Mouse (Mus musculus) CH12.LX (cell line): ENCODE measurements at regions not wholly inside any gene's neighbourhood (a gene's known extent, or its start where the extent isn't known, plus 50 kb on each side); places are given as distances from the start of the nearest gene placed in this dataset.

ENCODE experiments used
- DNase-seq: peaks from one replicate; pipeline ENCODE4 v3.0.0-alpha.2; 2013; ENCODE audit errors: extremely low read depth
- H3K27ac ChIP-seq: 2 replicates; pipeline ENCODE4 v1.5.1; 2012; ENCODE audit warnings: low read depth, mild to moderate bottlenecking, control low read depth, moderate library complexity; ENCODE audit not compliant: insufficient read depth
- H3K27me3 ChIP-seq: replicated peaks from 2 replicates; pipeline ENCODE3; 2012; ENCODE audit warnings: inconsistent platforms
- H3K36me3 ChIP-seq, 2 experiments: replicated peaks in 1 of 2; 2 replicates each; pipeline versions ENCODE3 to v1.6.1; 2012; ENCODE audit warnings: inconsistent platforms in 1 of 2, low read length in 1 of 2, mild to moderate bottlenecking in 1 of 2, mixed read lengths in 1 of 2, moderate library complexity in 1 of 2; ENCODE audit not compliant: control insufficient read depth in 1 of 2, insufficient read depth in 1 of 2
- H3K4me1 ChIP-seq, 2 experiments: 2 replicates each; pipeline ENCODE4 v1.6.1; 2012; ENCODE audit warnings: inconsistent platforms in 1 of 2, moderate library complexity in 1 of 2; ENCODE audit not compliant: insufficient read depth in 2 of 2, control insufficient read depth in 1 of 2
- H3K4me2 ChIP-seq: 2 replicates; pipeline ENCODE4 v1.6.1; 2012; ENCODE audit warnings: low read depth, mild to moderate bottlenecking, control low read depth; ENCODE audit not compliant: poor library complexity, insufficient read depth, severe bottlenecking
- H3K4me3 ChIP-seq, 3 experiments: fragments of 150-350 bp in 1 of 3; sonication (generic) in 1 of 3; replicated peaks in 1 of 3; 2 replicates each; pipeline versions ENCODE3 to v1.5.1; 2011 to 2012; ENCODE audit warnings: low read depth in 2 of 3, low read length in 2 of 3, mild to moderate bottlenecking in 2 of 3, moderate library complexity in 2 of 3, control low read depth in 1 of 3, improper control_type of control experiment in 1 of 3, inconsistent platforms in 1 of 3, mixed read lengths in 1 of 3; ENCODE audit not compliant: poor library complexity in 1 of 3
- H3K79me2 ChIP-seq: replicated peaks from 2 replicates; pipeline ENCODE4 v1.6.1; 2012; ENCODE audit warnings: mild to moderate bottlenecking, moderate library complexity; ENCODE audit not compliant: control insufficient read depth, poor library complexity, insufficient read depth, severe bottlenecking; ENCODE audit errors: extremely low read depth
- H3K9ac ChIP-seq: 2 replicates; pipeline ENCODE4 v1.6.1; 2012; ENCODE audit warnings: low read depth, mild to moderate bottlenecking, control low read depth, moderate library complexity; ENCODE audit not compliant: insufficient read depth
- H3K9me3 ChIP-seq: replicated peaks from 2 replicates; pipeline ENCODE3; 2012; ENCODE audit warnings: low read length, inconsistent platforms, mixed read lengths
- BHLHE40 ChIP-seq: IDR thresholded peaks from 2 replicates; pipeline ENCODE4 v1.6.1; 2011; ENCODE audit warnings: mild to moderate bottlenecking, low read depth, low read length, improper control_type of control experiment
- CHD1 ChIP-seq: IDR thresholded peaks from 2 replicates; pipeline ENCODE4 v1.6.1; 2012; ENCODE audit warnings: low read depth, low read length, improper control_type of control experiment, inconsistent platforms
- CHD2 ChIP-seq: IDR thresholded peaks from 2 replicates; pipeline ENCODE4 v1.6.1; 2011; ENCODE audit warnings: low read length, improper control_type of control experiment
- CTCF ChIP-seq, 2 experiments: IDR thresholded peaks in 1 of 2; conservative IDR thresholded peaks in 1 of 2; 2 replicates each; pipeline ENCODE4 v1.5.1; 2011 to 2012; ENCODE audit warnings: low read depth in 2 of 2, low read length in 2 of 2, improper control_type of control experiment in 1 of 2, inconsistent platforms in 1 of 2, mild to moderate bottlenecking in 1 of 2, moderate library complexity in 1 of 2
- E2F4 ChIP-seq: IDR thresholded peaks from 2 replicates; pipeline ENCODE4 v1.6.1; 2011; ENCODE audit warnings: low read depth, low read length, improper control_type of control experiment; ENCODE audit not compliant: insufficient replicate concordance
- ELF1 ChIP-seq: IDR thresholded peaks from 2 replicates; pipeline ENCODE4 v1.6.1; 2014; ENCODE audit warnings: low read depth, mild to moderate bottlenecking, inconsistent platforms, low read length, improper control_type of control experiment
- EP300 ChIP-seq: IDR thresholded peaks from 2 replicates; pipeline ENCODE4 v1.6.1; 2011; ENCODE audit warnings: low read length, improper control_type of control experiment
- ETS1 ChIP-seq: conservative IDR thresholded peaks from 2 replicates; pipeline ENCODE4 v1.6.1; 2012; ENCODE audit warnings: low read depth, mild to moderate bottlenecking, inconsistent platforms, low read length, improper control_type of control experiment, moderate library complexity
- GABPA ChIP-seq: IDR thresholded peaks from 2 replicates; pipeline ENCODE4 v1.6.1; 2012; ENCODE audit warnings: low read depth, low read length, improper control_type of control experiment, inconsistent platforms; ENCODE audit not compliant: insufficient replicate concordance
- HCFC1 ChIP-seq: IDR thresholded peaks from 2 replicates; pipeline ENCODE4 v1.6.1; 2012; ENCODE audit warnings: low read depth, mild to moderate bottlenecking, inconsistent platforms, low read length, improper control_type of control experiment
- IRF4 ChIP-seq: IDR thresholded peaks from 2 replicates; pipeline ENCODE4 v1.6.1; 2014; ENCODE audit warnings: low read depth, mild to moderate bottlenecking, inconsistent platforms, low read length, improper control_type of control experiment
- JUN ChIP-seq: IDR thresholded peaks from 2 replicates; pipeline ENCODE4 v1.6.1; 2011; ENCODE audit warnings: low read depth, mild to moderate bottlenecking, low read length, improper control_type of control experiment, moderate library complexity; ENCODE audit not compliant: insufficient read depth
- KAT2A ChIP-seq: IDR thresholded peaks from 2 replicates; pipeline ENCODE4 v1.6.1; 2012; ENCODE audit warnings: low read length, improper control_type of control experiment, inconsistent platforms; ENCODE audit not compliant: insufficient replicate concordance
- MAFK ChIP-seq: IDR thresholded peaks from 2 replicates; pipeline ENCODE4 v1.6.1; 2011; ENCODE audit warnings: low read length, improper control_type of control experiment; ENCODE audit not compliant: insufficient replicate concordance
- MAX ChIP-seq: IDR thresholded peaks from 2 replicates; pipeline ENCODE4 v1.6.1; 2011; ENCODE audit warnings: low read length, improper control_type of control experiment
- MAZ ChIP-seq: IDR thresholded peaks from 2 replicates; pipeline ENCODE4 v1.6.1; 2012; ENCODE audit warnings: low read depth, mild to moderate bottlenecking, inconsistent platforms, low read length, improper control_type of control experiment, moderate library complexity
- MEF2A ChIP-seq: IDR thresholded peaks from 2 replicates; pipeline ENCODE4 v1.6.1; 2014; ENCODE audit warnings: low read depth, mild to moderate bottlenecking, inconsistent platforms, low read length, improper control_type of control experiment, borderline replicate concordance
- MXI1 ChIP-seq: IDR thresholded peaks from 2 replicates; pipeline ENCODE4 v1.6.1; 2011; ENCODE audit warnings: mild to moderate bottlenecking, low read depth, low read length, improper control_type of control experiment
- MYC ChIP-seq: IDR thresholded peaks from 2 replicates; pipeline ENCODE4 v1.6.1; 2011; ENCODE audit warnings: low read depth, mild to moderate bottlenecking, improper control_type of control experiment, low read length
- NELFE ChIP-seq: IDR thresholded peaks from 2 replicates; pipeline ENCODE4 v1.6.1; 2011; ENCODE audit warnings: low read depth, low read length, improper control_type of control experiment
- POLR2A ChIP-seq: IDR thresholded peaks from 2 replicates; pipeline ENCODE4 v1.6.1; 2011; ENCODE audit warnings: low read depth, mild to moderate bottlenecking, improper control_type of control experiment, low read length
- POLR2AphosphoS2 ChIP-seq: IDR thresholded peaks from 2 replicates; pipeline ENCODE4 v1.6.1; 2011; ENCODE audit warnings: low read depth, low read length, improper control_type of control experiment
- RAD21 ChIP-seq: IDR thresholded peaks from 2 replicates; pipeline ENCODE4 v1.6.1; 2011; ENCODE audit warnings: low read depth, mild to moderate bottlenecking, low read length, improper control_type of control experiment, moderate library complexity
- SIN3A ChIP-seq: IDR thresholded peaks from 2 replicates; pipeline ENCODE4 v1.6.1; 2012; ENCODE audit warnings: low read length, improper control_type of control experiment, inconsistent platforms
- SMC3 ChIP-seq: IDR thresholded peaks from 2 replicates; pipeline ENCODE4 v1.6.1; 2011; ENCODE audit warnings: low read depth, low read length, improper control_type of control experiment
- TBP ChIP-seq: conservative IDR thresholded peaks from 2 replicates; pipeline ENCODE4 v1.6.1; 2011; ENCODE audit warnings: low read depth, low read length, improper control_type of control experiment
- TCF12 ChIP-seq: IDR thresholded peaks from 2 replicates; pipeline ENCODE4 v1.6.1; 2014; ENCODE audit warnings: low read depth, mild to moderate bottlenecking, inconsistent platforms, low read length, improper control_type of control experiment
- ZC3H11A ChIP-seq: IDR thresholded peaks from 2 replicates; pipeline ENCODE4 v1.6.1; 2012; ENCODE audit warnings: low read depth, mild to moderate bottlenecking, inconsistent platforms, low read length, improper control_type of control experiment
- ZMIZ1 ChIP-seq: IDR thresholded peaks from 2 replicates; pipeline ENCODE4 v1.6.1; 2012; ENCODE audit warnings: low read depth, mild to moderate bottlenecking, inconsistent platforms, low read length, improper control_type of control experiment
- ZNF384 ChIP-seq: IDR thresholded peaks from 2 replicates; pipeline ENCODE4 v1.6.1; 2012; ENCODE audit warnings: low read depth, low read length, improper control_type of control experiment, inconsistent platforms
- dilution Hi-C: fragments of 300-500 bp; cut with MboI; formaldehyde crosslinking; loops from 2 replicates; pipeline ENCODE4 v1.14.3; 2020; ENCODE audit warnings: low sequenced_read_pairs; ENCODE audit not compliant: extremely low pct_unique_long_range_greater_than_20kb, extremely low pct_ligation_motif_present
- in situ Hi-C: fragments of 300-500 bp; cut with MboI; formaldehyde crosslinking; loops from 3 replicates; pipeline ENCODE4 v1.14.3; 2019; ENCODE audit warnings: low sequenced_read_pairs, low pct_ligation_motif_present, low pct_unique_long_range_greater_than_20kb, mixed read lengths

DNA sequence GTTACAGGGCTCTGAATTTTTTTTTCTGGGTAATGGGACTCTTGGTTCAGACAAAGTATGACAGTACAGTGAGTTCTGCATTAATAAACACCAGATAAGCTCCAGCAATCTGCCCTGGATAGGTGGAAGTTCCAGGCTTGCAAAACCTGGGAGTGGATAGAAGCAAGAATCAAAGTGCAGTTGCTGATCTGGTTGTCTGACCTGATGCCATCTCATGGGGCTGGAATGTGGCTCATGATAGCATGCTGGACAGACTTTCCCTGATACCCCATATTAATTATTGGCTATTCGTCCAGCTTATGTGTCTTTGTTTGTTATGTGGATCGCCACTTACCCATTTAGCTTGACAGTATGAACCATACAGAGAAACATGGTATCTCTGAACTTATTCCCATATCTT, 146.6 kb upstream of the Tnfaip3 start:
- TF ChIP-seq TCF12 = no peak
- no peak for TF ChIP-seq MAZ
- TF ChIP-seq JUN = no peak
- no peak for TF ChIP-seq RAD21
- no peak for TF ChIP-seq KAT2A
- Histone ChIP-seq H3K4me2 (no peak overlapping the region), H3K27ac (no peak overlapping the region), H3K9ac (no peak overlapping the region), H3K36me3 (no peaks in the 10 kb centered on the region), H3K27me3 (no peaks in the 10 kb centered on the region), H3K4me1 (peaks cover 4 to 5% of the 10 kb centered on the region in 2 experiments), H3K4me3 (no peak overlapping the region), H3K79me2 (no peaks in the 10 kb centered on the region), H3K9me3 (no peaks in the 10 kb centered on the region)
- in situ Hi-C loops = no loop called here
- no peak for DNase-seq
- dilution Hi-C loops = no loop called here

DNA sequence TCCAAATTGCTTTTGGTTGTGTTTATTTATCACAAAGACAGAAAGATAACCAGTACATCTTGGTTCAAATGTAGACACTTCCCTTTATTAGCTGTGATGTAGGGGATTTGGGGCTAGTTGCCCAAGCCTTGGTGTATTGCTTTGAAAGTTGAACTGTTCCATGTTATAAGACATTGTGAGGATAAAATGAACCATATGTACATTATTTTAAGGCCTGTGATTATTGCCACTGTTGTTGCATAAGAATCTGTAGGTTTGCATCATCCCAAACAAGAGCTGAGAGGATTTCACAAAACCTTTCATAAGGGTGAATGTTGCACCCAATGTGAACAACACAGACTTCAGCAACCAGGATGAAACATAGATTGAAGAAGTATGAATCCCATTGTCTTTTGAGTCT, 145.7 kb upstream of the Tnfaip3 start:
- in situ Hi-C loops = no loop called here
- dilution Hi-C loops = no loop called here

DNA sequence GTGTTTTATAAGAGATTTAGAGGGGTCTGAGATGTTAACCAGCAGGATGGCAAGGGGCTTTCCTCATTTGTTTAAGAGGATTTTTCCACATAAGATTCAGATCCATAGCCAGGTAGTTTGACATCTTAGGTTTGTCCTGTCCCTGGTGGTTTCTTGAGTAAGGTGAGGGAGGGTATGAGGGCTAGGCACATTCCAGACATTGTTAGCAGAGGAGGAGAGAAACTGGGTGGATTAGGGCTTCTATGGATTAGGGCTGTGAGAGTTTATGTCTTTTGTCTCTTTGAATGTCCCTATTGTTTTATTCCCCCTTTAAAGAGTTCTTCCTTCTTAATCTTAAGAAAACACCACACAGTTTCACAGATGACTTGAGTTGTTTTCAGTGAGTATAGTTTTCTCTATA, 138.6 kb upstream of the Tnfaip3 start:
- H3K27ac ChIP-seq = no peak overlapping the region
- H3K27me3 ChIP-seq = peaks cover under 1% of the 10 kb centered on the region
- H3K9me3 ChIP-seq = no peaks in the 10 kb centered on the region
- H3K9ac ChIP-seq = no peak overlapping the region
- no peaks in the 10 kb centered on the region for H3K79me2 ChIP-seq
- DNase-seq = no peak
- no peak overlapping the region for H3K4me3 ChIP-seq
- H3K4me1 ChIP-seq = peaks cover 2 to 8% of the 10 kb centered on the region in 2 experiments; a peak in 3 of 4 replicates
- in situ Hi-C loops = no loop called here
- dilution Hi-C loops = no loop called here
- no peak overlapping the region for H3K4me2 ChIP-seq
- no peaks in the 10 kb centered on the region for H3K36me3 ChIP-seq
- TF ChIP-seq BHLHE40 (no peak), SIN3A (no peak), MEF2A (no peak), E2F4 (no peak), POLR2A (no peak), EP300 (no peak), HCFC1 (no peak), TBP (no peak), ELF1 (no peak), IRF4 (no peak), MAFK (no peak), SMC3 (no peak), RAD21 (no peak), MAX (no peak), ZMIZ1 (no peak), ZNF384 (no peak), NELFE (no peak)

More for the DNA sequence above, 145.7 kb upstream of the Tnfaip3 start:
- H3K4me3 ChIP-seq = no peak overlapping the region
- DNase-seq = no peak
- H3K36me3 ChIP-seq = no peaks in the 10 kb centered on the region
- no peaks in the 10 kb centered on the region for H3K79me2 ChIP-seq
- peaks cover 3 to 5% of the 10 kb centered on the region in 2 experiments; a peak in 2 of 4 replicates for H3K4me1 ChIP-seq
- TF ChIP-seq E2F4 (no peak), POLR2AphosphoS2 (no peak), EP300 (no peak), CHD2 (no peak), ZC3H11A (no peak), CHD1 (no peak), MAZ (no peak), CTCF (conservative IDR thresholded peaks at IDR 0.05 in 1 of 2, IDR thresholded peaks at IDR 0.05 in 1 of 2; ENCODE audit: low read depth in 2 of 2, low read length in 2 of 2) (no peak), GABPA (no peak), ETS1 (no peak), MAFK (no peak), MXI1 (no peak), TBP (no peak), HCFC1 (no peak), NELFE (no peak), IRF4 (no peak), BHLHE40 (no peak), MYC (no peak)
- TF ChIP-seq, all 38 proteins: peak for 0
- no peak overlapping the region for H3K9ac ChIP-seq
- no peak overlapping the region for H3K4me2 ChIP-seq
- H3K27ac ChIP-seq = no peak overlapping the region
- no peaks in the 10 kb centered on the region for H3K27me3 ChIP-seq
- H3K9me3 ChIP-seq = no peaks in the 10 kb centered on the region
